Mouse (Mus musculus): ENCODE data around the gene Gsg1. TPM values are rescaled to one million over a fixed set of nuclear protein-coding genes. Genes with fewer than 3 reads are reported as not detected.

Gsg1 gene
- polyA plus RNA-seq, 1 experiment from 2014 or later = 0.87 TPM

DNA sequence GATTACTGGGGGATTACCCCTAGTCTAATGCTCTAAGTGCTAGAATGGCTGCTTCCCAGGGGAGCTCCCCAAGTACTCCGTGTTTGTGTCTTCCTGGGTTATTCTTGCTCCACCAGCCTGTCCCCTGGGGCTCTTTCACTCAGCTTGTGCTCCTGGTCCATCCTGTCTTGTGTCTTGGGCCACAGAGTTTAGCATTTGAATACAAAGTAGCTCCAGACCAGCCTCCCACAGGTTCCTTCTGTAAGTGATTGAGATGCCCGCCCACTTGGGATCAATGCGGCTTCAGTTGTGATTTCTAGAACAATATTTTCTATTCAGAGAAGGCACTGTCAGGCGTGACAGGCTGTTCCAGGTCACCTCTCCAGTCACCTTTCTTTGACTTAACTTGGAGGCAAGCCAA is 60.4 kb downstream of the Gsg1 start:
- no peaks in the 10 kb centered on the region for H3K9me3 ChIP-seq (replicated peaks; ENCODE audit: control insufficient read depth, low read length)
- H3K4me1 ChIP-seq (ENCODE audit: control insufficient read depth, insufficient read depth, low read length) = 0 out of 2 replicates have a peak, but pooled peaks cover 4% of the 10 kb centered on the region
- no peak overlapping the region for H3K9ac ChIP-seq (ENCODE audit: low read length)
- no peak for ATAC-seq (ENCODE audit: insufficient read depth, low FRiP score)
- H3K27me3 ChIP-seq (ENCODE audit: control insufficient read depth, insufficient read depth, low read length) = no peaks in the 10 kb centered on the region
- no peak overlapping the region for H3K4me3 ChIP-seq (replicated peaks; ENCODE audit: low read length)
- no peak overlapping the region for H3K27ac ChIP-seq (ENCODE audit: low read length)
- H3K36me3 ChIP-seq (ENCODE audit: control insufficient read depth, insufficient read depth, low read length) = no peaks in the 10 kb centered on the region
- 52% methylated on average over 4 of the region's 4 CpGs for WGBS
- H3K4me2 ChIP-seq (ENCODE audit: low read depth, low read length) = no peak overlapping the region

DNA sequence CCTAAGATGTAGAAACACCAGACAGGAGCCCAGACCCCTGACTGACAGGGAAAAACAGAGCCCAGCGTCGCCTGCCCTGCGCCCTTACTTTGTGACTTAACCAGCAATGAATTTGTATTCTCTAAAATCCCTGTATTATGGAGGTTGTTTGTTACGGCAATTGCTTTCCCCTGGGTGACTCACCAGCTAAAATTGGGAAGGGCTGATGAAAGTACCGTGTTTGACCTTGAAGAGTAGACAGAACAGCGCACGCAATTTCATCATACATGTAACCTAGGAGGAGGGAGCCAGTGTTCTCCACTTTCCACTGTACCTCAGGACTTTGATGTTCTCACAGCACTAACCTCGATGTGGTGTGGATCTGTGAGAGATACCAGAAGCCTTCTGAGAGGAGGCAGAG is 61.2 kb downstream of the Gsg1 start:
- H3K9ac ChIP-seq (ENCODE audit: low read length) = no peak overlapping the region

DNA sequence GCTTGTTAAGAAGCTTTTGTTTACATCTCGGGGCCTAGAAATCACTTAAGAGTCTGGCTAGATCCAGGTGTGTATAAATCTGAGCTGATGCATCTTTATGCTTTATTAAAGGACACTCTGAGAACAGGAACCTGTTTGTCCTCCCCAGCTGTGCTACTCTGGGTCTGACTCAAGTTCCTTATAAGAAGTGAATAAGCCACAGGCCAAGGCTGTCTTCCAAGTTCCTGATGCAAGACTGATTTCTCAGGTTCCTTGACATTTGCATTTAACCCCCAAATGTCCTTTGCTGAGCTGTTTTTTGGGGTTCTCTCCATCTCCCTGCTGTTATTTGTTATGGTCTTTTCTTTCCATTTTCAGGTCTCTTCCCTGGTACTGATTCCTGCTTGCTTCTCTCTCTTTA is 62.2 kb downstream of the Gsg1 start:
- Histone ChIP-seq H3K27ac (ENCODE audit: low read length) (0 out of 2 replicates have a peak overlapping the region, but pooled peaks have one; percentile 18), H3K9ac (ENCODE audit: low read length) (no peak overlapping the region), H3K27me3 (ENCODE audit: control insufficient read depth, insufficient read depth, low read length) (no peaks in the 10 kb centered on the region), H3K36me3 (ENCODE audit: control insufficient read depth, insufficient read depth, low read length) (no peaks in the 10 kb centered on the region), H3K4me3 (replicated peaks; ENCODE audit: low read length) (no peak overlapping the region), H3K9me3 (replicated peaks; ENCODE audit: control insufficient read depth, low read length) (no peaks in the 10 kb centered on the region), H3K4me2 (ENCODE audit: low read depth, low read length) (no peak overlapping the region), H3K4me1 (ENCODE audit: control insufficient read depth, insufficient read depth, low read length) (0 out of 2 replicates have a peak, but pooled peaks cover 3% of the 10 kb centered on the region)
- WGBS = 76% methylated on average over 1 of the region's 1 CpGs
- ATAC-seq (ENCODE audit: insufficient read depth, low FRiP score) = no peak

More for the DNA sequence above, 61.2 kb downstream of the Gsg1 start:
- H3K4me1 ChIP-seq (ENCODE audit: control insufficient read depth, insufficient read depth, low read length) = 0 out of 2 replicates have a peak, but pooled peaks cover 3% of the 10 kb centered on the region
- WGBS = 73% methylated on average over 8 of the region's 8 CpGs
- ATAC-seq (ENCODE audit: insufficient read depth, low FRiP score) = no peak
- peak overlapping the region; percentile 20; the same call in 1 of the 2 replicates for H3K27ac ChIP-seq (ENCODE audit: low read length)
- H3K9me3 ChIP-seq (replicated peaks; ENCODE audit: control insufficient read depth, low read length) = no peaks in the 10 kb centered on the region
- H3K4me2 ChIP-seq (ENCODE audit: low read depth, low read length) = no peak overlapping the region
- H3K4me3 ChIP-seq (replicated peaks; ENCODE audit: low read length) = no peak overlapping the region
- no peaks in the 10 kb centered on the region for H3K27me3 ChIP-seq (ENCODE audit: control insufficient read depth, insufficient read depth, low read length)
- no peaks in the 10 kb centered on the region for H3K36me3 ChIP-seq (ENCODE audit: control insufficient read depth, insufficient read depth, low read length)

GRCm38 (mm10) chr6:135190122-135190521 is 64.0 kb downstream of the Gsg1 start:
- H3K27me3 ChIP-seq (ENCODE audit: control insufficient read depth, insufficient read depth, low read length) = no peaks in the 10 kb centered on the region
- ATAC-seq (ENCODE audit: insufficient read depth, low FRiP score) = no peak
- H3K4me2 ChIP-seq (ENCODE audit: low read depth, low read length) = no peak overlapping the region
- no peak overlapping the region for H3K9ac ChIP-seq (ENCODE audit: low read length)
- 0 out of 2 replicates have a peak, but pooled peaks cover 3% of the 10 kb centered on the region for H3K4me1 ChIP-seq (ENCODE audit: control insufficient read depth, insufficient read depth, low read length)
- no peaks in the 10 kb centered on the region for H3K36me3 ChIP-seq (ENCODE audit: control insufficient read depth, insufficient read depth, low read length)
- no peaks in the 10 kb centered on the region for H3K9me3 ChIP-seq (replicated peaks; ENCODE audit: control insufficient read depth, low read length)
- 75% methylated on average over 6 of the region's 6 CpGs for WGBS
- no peak overlapping the region for H3K27ac ChIP-seq (ENCODE audit: low read length)
- no peak overlapping the region for H3K4me3 ChIP-seq (replicated peaks; ENCODE audit: low read length)

DNA sequence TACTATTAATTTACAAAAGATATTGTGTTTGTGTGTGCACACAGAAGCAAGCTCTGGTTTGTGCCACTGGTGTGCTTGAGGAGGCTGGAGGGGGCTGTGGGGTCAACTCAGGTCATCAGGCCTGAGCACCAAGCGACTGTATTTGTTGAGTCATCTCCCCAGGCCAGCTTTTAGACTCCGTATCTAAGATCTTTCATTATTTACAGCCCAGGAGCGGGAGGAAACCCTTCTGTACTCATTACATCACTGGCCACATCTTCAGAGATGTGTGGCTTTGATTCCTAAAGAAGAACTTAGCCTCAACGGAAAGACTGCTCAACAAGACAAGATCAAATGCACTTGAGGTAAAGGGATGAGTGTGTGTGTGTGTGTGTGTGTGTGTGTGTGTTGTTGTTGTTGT is 65.5 kb downstream of the Gsg1 start:
- Histone ChIP-seq H3K4me1 (ENCODE audit: control insufficient read depth, insufficient read depth, low read length) (0 out of 2 replicates have a peak, but pooled peaks cover 3% of the 10 kb centered on the region), H3K9ac (ENCODE audit: low read length) (no peak overlapping the region), H3K27me3 (ENCODE audit: control insufficient read depth, insufficient read depth, low read length) (no peaks in the 10 kb centered on the region), H3K27ac (ENCODE audit: low read length) (no peak overlapping the region), H3K36me3 (ENCODE audit: control insufficient read depth, insufficient read depth, low read length) (no peaks in the 10 kb centered on the region), H3K9me3 (replicated peaks; ENCODE audit: control insufficient read depth, low read length) (no peaks in the 10 kb centered on the region), H3K4me2 (ENCODE audit: low read depth, low read length) (no peak overlapping the region), H3K4me3 (replicated peaks; ENCODE audit: low read length) (no peak overlapping the region)
- ATAC-seq (ENCODE audit: insufficient read depth, low FRiP score) = no peak
- 52% methylated on average over 4 of the region's 4 CpGs for WGBS

Other genes with a start within 250 kb of the Gsg1 start
- gene Ddx47, start 242.7 kb downstream of the Gsg1 start, polyA plus RNA-seq (2015; fragmentation: Nextera tagmentation; extraction: Ambion mirVana) = 104 and 105 TPM in 2 replicates
- gene Gprc5a, start 188.7 kb downstream of the Gsg1 start, polyA plus RNA-seq (2015; fragmentation: Nextera tagmentation; extraction: Ambion mirVana) = 24.7 and 30.4 TPM in 2 replicates
- gene Gprc5d, start 136.1 kb downstream of the Gsg1 start, polyA plus RNA-seq (2015; fragmentation: Nextera tagmentation; extraction: Ambion mirVana) = 0.13 and 0.40 TPM in 2 replicates
- 29.1 and 33.3 TPM in 2 replicates for gene Fam234b, start 56.4 kb downstream of the Gsg1 start, polyA plus RNA-seq (2015; fragmentation: Nextera tagmentation; extraction: Ambion mirVana)
- gene Hebp1, start 56.3 kb downstream of the Gsg1 start, polyA plus RNA-seq (2015; fragmentation: Nextera tagmentation; extraction: Ambion mirVana) = 37.4 and 37.7 TPM in 2 replicates
- gene Pbp2, start 56.1 kb upstream of the Gsg1 start, polyA plus RNA-seq (2015; fragmentation: Nextera tagmentation; extraction: Ambion mirVana) = 12.4 and 28.5 TPM in 2 replicates
- gene Emp1, start 108.2 kb upstream of the Gsg1 start, polyA plus RNA-seq (2015; fragmentation: Nextera tagmentation; extraction: Ambion mirVana) = 221 and 304 TPM in 2 replicates